Mouse (Mus musculus) liver, embryonic 13.5 days (tissue): ENCODE data around the gene Pbx1. TPM values are rescaled to one million over a fixed set of nuclear protein-coding genes. Genes with fewer than 3 reads are reported as not detected.

Experiments
- ATAC-seq: fragments of 200-750 bp; cut with Nextera tagmentation; 2 replicates; pipeline ENCODE4 v1.8.0; 2017; ENCODE audit warnings: low read depth, mild to moderate bottlenecking, moderate number of reproducible peaks, moderate library complexity
- DNase-seq: peaks from one replicate; pipeline ENCODE4 v3.0.0; 2022
- H3K27ac ChIP-seq: fragments of 300-500 bp; sonication (generic); 2 replicates; pipeline ENCODE4 v1.5.1; 2015; ENCODE audit warnings: moderate library complexity, mild to moderate bottlenecking, inconsistent platforms
- H3K27me3 ChIP-seq: fragments of 300-500 bp; sonication (generic); 2 replicates; pipeline ENCODE4 v1.6.1; 2015; ENCODE audit warnings: mild to moderate bottlenecking, inconsistent platforms
- H3K36me3 ChIP-seq: fragments of 300-500 bp; sonication (generic); 2 replicates; pipeline ENCODE4 v1.6.1; 2015; ENCODE audit warnings: mild to moderate bottlenecking, inconsistent platforms
- H3K4me1 ChIP-seq: fragments of 300-500 bp; sonication (generic); replicated peaks from 2 replicates; pipeline ENCODE4 v1.6.1; 2015; ENCODE audit warnings: inconsistent platforms
- H3K4me2 ChIP-seq: fragments of 300-500 bp; sonication (generic); 2 replicates; pipeline ENCODE4 v1.6.1; 2015; ENCODE audit warnings: inconsistent platforms, mild to moderate bottlenecking, moderate library complexity
- H3K4me3 ChIP-seq: fragments of 300-500 bp; sonication (generic); replicated peaks from 2 replicates; pipeline ENCODE4 v1.5.1; 2015; ENCODE audit warnings: mild to moderate bottlenecking, inconsistent platforms
- H3K9ac ChIP-seq: fragments of 300-500 bp; sonication (generic); 2 replicates; pipeline ENCODE4 v1.6.1; 2015; ENCODE audit warnings: mild to moderate bottlenecking, inconsistent platforms
- H3K9me3 ChIP-seq: fragments of 300-500 bp; sonication (generic); replicated peaks from 2 replicates; pipeline ENCODE4 v1.6.1; 2016; ENCODE audit warnings: inconsistent platforms
- WGBS: fragments of 180-500 bp; shearing (Covaris S2); methylation state at CpG from one replicate; pipeline ENCODE4 v1.1.7; 2015; ENCODE audit not compliant: insufficient replicate concordance; 5-methylcytosine and 5-hydroxymethylcytosine counted together
- polyA plus RNA-seq: library from polyadenylated mRNA; unstranded; fragments of >200 nt; fragmentation: Nextera tagmentation; extraction: Ambion mirVana; gene quantifications from 2 replicates; pipeline ENCODE4 v1.2.1, GENCODE M21; 2015

The Pbx1 gene
- polyA plus RNA-seq, 1 experiment from 2014 or later, result 3.2 TPM

DNA sequence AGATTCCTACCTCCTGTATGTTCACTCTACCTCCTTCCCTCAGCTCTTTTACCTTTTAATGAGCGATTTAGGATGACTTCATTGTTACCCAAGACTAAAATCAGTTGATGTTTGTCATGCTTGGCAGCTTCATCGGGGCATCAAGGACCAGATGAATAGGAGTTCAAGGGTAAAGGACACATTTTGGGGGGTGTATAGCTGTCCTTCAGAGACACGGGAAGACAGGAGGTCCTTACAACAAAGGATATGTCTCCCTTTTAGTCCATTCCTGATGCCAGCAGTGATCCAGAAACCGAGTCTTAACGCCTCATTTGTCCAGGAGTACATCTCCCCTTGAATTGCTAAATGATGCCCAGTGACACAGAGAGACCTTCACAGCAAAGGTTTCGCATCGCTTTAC, 343.4 kb downstream of the Pbx1 start:
- DNase-seq (no peak), ATAC-seq (no peak)
- WGBS, result 65% methylated on average over 7 of the region's 7 CpGs

DNA sequence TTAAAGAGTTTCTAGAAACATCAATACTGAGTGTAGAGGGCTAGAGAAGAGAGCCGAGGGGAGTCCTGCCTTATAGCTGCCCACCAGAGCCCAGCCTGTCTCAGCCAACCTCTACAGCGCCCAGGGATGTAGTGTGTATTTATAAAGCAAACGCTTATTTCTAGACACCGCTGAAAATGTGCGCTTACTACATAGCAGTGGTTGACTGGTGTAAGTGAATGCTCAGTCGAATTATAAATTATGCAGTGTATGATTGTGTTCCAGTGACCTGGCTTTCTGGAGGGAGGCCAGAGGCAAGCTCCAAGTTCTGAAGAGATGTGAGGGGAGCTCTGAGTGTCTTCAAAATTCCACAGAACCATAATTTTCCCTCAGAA, 352.7 kb downstream of the Pbx1 start:
- WGBS, result 76% methylated on average over 6 of the region's 6 CpGs
- Histone ChIP-seq H3K4me2 (no peak overlapping the region), H3K4me3 (no peak overlapping the region), H3K27ac (no peak overlapping the region), H3K27me3 (no peaks in the 10 kb centered on the region), H3K36me3 (no peaks in the 10 kb centered on the region), H3K4me1 (no peaks in the 10 kb centered on the region), H3K9ac (no peak overlapping the region), H3K9me3 (no peaks in the 10 kb centered on the region)
- ATAC-seq, result no peak
- no peak for DNase-seq

More for the DNA sequence above, 343.4 kb downstream of the Pbx1 start:
- no peaks in the 10 kb centered on the region for H3K36me3 ChIP-seq
- H3K27ac ChIP-seq, result no peak overlapping the region
- no peaks in the 10 kb centered on the region for H3K27me3 ChIP-seq
- no peaks in the 10 kb centered on the region for H3K9me3 ChIP-seq
- H3K4me2 ChIP-seq, result no peak overlapping the region
- H3K4me3 ChIP-seq, result no peak overlapping the region
- H3K9ac ChIP-seq, result no peak overlapping the region
- H3K4me1 ChIP-seq, result no peaks in the 10 kb centered on the region

DNA sequence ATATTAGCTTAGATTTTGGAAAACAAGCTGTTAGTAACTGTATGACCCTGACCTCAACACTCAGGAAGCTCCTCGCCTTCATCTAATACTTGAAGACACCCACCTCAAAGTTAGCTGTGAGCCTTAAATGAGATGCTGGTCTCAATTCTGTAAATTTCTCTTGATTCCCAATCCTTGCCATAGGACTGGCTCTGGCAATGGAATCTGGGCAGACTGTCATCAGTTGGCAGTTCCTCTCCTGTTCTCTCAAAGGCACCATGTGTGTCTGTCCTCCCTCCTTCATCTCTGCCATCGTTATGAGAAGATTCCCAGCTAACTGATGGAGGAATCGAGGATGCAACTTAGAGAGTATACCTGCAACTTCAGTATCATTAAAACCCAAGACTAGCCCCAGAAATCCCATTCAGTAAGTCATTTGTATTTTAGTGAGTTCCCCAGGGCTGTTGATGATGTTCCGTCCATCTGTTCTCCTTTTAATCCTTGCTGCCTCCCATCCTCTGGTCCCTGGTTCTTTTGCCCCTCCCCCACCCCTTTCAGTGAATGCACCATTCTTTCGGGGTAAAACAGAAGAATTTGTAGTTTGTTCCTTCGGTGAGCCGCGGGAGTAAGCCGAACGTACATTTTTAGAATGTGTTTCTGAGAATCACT, 353.2 kb downstream of the Pbx1 start:
- no peak for DNase-seq
- WGBS, result 75% methylated on average over 10 of the region's 10 CpGs
- H3K9ac ChIP-seq, result no peak overlapping the region
- no peaks in the 10 kb centered on the region for H3K9me3 ChIP-seq
- no peaks in the 10 kb centered on the region for H3K27me3 ChIP-seq
- no peak for ATAC-seq
- H3K36me3 ChIP-seq, result no peaks in the 10 kb centered on the region
- H3K4me1 ChIP-seq, result no peaks in the 10 kb centered on the region
- no peak overlapping the region for H3K4me3 ChIP-seq
- H3K27ac ChIP-seq, result no peak overlapping the region
- no peak overlapping the region for H3K4me2 ChIP-seq

DNA sequence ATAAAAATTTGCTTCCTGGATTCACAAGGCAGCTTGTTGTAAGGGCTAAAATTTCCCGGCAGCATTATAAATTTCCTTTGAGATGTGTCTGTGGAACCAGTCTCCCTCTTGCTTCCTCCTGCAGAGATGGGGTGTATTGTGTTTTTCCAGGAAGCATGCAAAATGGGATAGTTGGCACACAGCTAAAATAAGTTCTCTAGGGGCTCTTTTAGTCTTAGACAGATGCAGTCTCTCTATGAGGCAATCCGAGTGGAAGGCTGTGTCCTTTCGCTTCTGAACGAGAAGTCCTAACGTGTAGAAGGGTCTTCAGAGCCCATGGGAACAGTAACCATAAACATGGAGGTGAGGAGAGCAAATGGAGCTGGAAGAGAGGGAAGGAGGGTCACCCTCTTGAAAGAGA, 360.1 kb downstream of the Pbx1 start:
- no peaks in the 10 kb centered on the region for H3K27me3 ChIP-seq

DNA sequence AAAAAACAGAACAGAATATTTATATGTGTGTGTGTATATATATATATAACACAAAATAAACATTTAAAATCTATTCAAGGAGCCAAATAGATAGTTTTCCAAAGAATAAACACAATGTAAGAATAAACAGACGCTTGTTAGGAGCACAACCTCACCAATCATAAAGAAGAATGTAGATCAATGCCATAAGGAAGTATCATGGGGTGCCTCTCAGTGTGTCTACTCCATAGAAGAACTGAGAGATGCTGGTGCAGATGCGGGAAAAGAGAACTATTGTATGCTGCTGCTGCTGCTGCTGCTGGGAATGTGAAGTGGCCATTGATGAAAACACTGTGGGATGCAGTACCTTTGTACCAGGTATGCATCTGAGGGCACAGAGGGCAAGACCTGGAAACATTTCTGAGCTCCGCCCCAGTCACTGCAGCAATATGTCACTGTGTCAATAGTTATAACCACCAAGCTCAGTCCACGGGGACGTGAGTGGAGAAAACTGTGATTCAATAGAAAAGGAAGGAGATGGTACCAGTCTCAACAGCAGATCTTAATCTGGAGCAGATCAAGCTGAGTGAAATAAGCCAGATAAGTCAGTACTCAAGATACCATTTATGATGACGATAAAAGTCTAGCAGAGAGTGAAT, 361.7 kb downstream of the Pbx1 start:
- Histone ChIP-seq H3K27ac (no peak overlapping the region), H3K36me3 (no peaks in the 10 kb centered on the region), H3K4me2 (no peak overlapping the region), H3K9me3 (no peaks in the 10 kb centered on the region), H3K4me3 (no peak overlapping the region), H3K4me1 (no peaks in the 10 kb centered on the region), H3K27me3 (no peaks in the 10 kb centered on the region), H3K9ac (no peak overlapping the region)
- DNase-seq, result no peak
- 57% methylated on average over 6 of the region's 6 CpGs for WGBS
- ATAC-seq, result no peak

More for the DNA sequence above, 360.1 kb downstream of the Pbx1 start:
- Histone ChIP-seq H3K4me2 (no peak overlapping the region), H3K36me3 (no peaks in the 10 kb centered on the region), H3K4me1 (no peaks in the 10 kb centered on the region), H3K4me3 (no peak overlapping the region), H3K9ac (no peak overlapping the region), H3K27ac (no peak overlapping the region), H3K9me3 (no peaks in the 10 kb centered on the region)
- no peak for DNase-seq
- no peak for ATAC-seq
- 67% methylated on average over 5 of the region's 5 CpGs for WGBS

DNA sequence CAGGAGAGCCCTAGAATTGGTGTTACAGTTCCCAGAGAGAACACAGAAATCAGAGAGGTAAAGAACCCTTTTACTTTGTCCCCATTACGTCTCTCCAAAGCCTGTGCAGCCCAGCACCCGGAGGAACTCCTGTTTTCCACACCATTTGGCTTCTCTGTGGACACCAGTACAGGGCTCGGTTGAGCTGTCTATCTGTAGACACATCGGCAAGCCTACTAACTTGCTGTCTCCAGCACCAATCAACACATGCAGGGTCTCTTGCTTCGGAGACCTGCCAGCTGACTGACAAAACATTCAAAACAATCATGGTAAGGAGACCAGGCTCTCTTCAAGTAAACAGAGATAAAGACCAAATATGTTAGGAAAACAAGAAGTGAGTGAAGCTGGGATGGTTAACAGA, 362.3 kb downstream of the Pbx1 start:
- H3K4me2 ChIP-seq, result no peak overlapping the region
- ATAC-seq, result no peak
- no peak overlapping the region for H3K9ac ChIP-seq
- 43% methylated on average over 5 of the region's 5 CpGs for WGBS
- H3K36me3 ChIP-seq, result no peaks in the 10 kb centered on the region
- H3K4me3 ChIP-seq, result no peak overlapping the region
- no peak overlapping the region for H3K27ac ChIP-seq
- H3K9me3 ChIP-seq, result no peaks in the 10 kb centered on the region
- H3K27me3 ChIP-seq, result no peaks in the 10 kb centered on the region
- H3K4me1 ChIP-seq, result no peaks in the 10 kb centered on the region
- no peak for DNase-seq
